Mouse (Mus musculus) CH12F3 (cell line): ENCODE measurements around the gene 4921536K21Rik.
"Not testable (repeated sequence)": the region's sequence is repeated elsewhere in the genome, so short reads cannot be mapped to it uniquely, and the experiment has no call there.

Experiments used
- in situ Hi-C: fragments of 300-500 bp; cut with MboI; formaldehyde crosslinking; loops from 2 replicates; pipeline ENCODE4 v1.14.3; 2020; ENCODE audit warnings: low sequenced_read_pairs

4921536K21Rik gene

GRCm38 (mm10) chr11:3911440-3911839, 16.5 kb upstream of the 4921536K21Rik start:
- in situ Hi-C loops = not testable (repeated sequence)

DNA sequence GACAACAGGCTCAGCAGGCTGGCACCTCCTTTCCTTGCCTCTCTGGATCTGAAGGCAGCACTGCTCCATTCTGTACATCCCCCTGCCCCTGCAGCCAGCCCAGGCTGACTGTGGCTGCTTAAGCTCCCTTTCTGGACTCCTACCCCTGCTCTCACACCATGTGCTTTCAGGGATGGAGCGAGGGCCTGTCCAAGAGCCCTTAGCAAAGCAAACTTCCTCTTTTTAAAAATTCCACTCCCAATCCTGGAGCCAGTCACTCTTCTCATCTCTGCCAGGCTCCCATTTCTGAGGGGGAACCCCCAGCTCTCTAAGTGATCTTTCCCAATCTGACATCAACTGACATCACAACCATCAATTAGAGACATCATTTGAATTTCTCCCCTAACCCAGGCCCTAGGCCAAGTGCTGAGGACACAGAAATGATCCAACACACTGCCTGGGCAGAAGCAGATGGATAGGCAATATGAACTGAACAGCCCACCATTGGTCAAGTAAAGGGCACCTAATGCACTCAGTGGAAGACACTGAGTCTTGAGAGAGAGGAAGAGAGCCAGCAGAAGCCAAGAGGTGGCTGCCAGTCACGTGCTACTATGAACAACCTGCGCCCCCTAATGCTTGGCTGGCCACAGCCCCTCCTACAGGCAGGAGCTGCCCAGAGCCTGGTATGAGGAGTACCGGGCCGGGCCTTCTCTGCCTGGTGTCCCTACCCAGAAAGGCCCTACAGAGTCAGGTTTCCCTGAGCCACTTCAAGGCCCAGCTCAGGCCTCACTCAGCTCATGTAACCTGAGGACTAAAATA, 15.8 kb upstream of the 4921536K21Rik start:
- in situ Hi-C loops = no loop called here

DNA sequence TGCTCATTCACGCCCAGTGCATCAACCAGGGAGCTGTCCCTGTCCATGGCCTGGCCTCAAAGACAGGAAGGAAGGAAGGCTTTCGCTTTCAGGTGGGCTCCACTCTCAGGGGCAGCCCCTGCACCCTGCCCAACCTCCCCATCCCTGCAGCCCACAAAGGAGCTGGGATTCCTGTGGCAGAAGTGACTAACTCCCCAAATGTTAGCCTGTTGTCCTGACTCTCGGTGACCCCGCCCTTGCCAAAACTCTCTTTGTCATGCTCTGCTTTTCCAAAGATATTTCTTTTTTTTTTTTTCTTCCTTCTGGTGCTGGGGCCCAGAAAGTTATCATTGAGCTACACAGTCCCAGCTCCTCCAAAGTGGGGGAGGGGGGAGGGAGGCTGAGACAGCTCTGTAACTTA, 14.3 kb upstream of the 4921536K21Rik start:
- in situ Hi-C loops = no loop called here

GRCm38 (mm10) chr11:3905446-3905845, 10.5 kb upstream of the 4921536K21Rik start:
- in situ Hi-C loops = no loop called here

DNA sequence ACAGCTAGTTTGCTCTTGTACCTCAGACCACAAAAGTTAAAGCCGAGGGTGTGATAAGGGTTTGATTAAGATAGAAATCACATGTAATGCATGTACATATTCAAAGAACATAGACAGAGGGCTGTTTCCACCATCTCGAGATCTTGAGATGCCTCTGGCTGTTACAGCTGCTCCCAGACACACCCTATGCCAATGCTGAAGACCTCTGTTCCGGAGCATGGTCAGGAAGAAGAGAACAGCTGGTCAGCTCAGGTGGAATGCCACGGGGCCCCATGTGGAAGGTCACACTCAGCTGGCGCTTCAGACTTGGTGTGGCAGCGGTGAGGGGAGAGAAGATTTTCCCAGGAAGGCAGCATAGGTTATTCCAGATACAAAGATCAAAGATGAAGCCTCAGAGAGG, 9.8 kb upstream of the 4921536K21Rik start:
- in situ Hi-C loops = no loop called here

- in situ Hi-C loops = no loop called here
Observed at GRCm38 (mm10) chr11:3903046-3903445, 8.1 kb upstream of the 4921536K21Rik start.

DNA sequence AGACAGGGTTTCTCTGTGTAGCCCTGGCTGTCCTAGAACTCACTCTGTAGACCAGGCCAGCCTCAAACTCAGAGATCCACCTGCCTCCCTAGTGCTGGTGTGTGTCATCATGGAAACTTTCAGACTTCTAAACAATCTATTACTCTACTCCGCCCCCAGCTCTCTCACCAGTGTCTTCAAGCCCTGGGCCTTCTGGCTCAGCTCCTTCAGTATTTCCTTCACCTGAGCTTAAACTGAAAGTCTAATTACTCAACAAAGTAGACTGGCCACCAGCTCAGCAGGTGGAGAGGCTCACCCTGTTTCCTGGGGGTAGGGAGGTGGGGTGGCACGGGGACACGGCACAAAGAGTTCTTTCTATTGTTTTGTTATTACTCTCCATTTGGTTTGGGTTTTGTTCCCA, 7.6 kb upstream of the 4921536K21Rik start:
- in situ Hi-C loops = no loop called here

GRCm38 (mm10) chr11:3900296-3900695, 5.4 kb upstream of the 4921536K21Rik start:
- in situ Hi-C loops = no loop called here

DNA sequence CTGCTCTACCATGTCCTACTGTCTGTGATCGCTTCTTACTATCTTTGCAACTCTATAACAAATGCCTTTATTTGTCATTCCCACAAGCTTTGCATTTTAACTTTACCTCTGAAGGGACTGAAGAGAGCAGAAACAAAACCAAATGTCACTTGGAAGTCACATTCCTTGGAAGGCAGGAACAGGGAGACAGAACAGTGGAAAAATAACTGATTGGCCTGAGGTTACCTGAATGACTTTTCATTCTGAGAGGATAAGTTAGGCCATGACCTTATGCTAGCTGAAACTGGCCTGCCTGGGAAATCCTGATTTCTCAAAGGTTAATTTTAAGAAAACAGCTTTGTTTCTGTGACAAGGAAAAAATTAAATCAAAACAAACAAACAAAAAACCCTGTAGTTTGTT, 1.0 kb upstream of the 4921536K21Rik start:
- in situ Hi-C loops = no loop called here

DNA sequence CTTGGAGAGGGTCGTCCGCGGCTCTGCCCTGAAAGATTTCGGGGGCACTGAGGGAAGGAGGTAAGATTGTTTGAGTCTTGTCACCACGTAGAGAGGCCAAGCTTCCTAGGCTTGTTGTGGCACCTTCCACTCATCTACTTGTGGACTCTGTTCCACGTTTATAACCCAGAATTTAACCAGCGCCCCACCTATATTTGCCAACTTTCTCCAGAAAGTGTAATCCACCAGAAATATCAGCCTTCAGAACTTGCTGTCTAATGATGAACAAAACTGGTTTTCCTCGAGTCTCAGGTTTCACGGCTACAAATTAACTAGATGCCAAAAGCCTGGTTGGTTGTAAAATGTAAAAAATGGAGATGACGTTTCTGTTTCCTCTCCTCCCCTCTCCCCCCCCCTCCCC, 560 bp upstream of the 4921536K21Rik start:
- in situ Hi-C loops = no loop called here

- in situ Hi-C loops = no loop called here
Observed at GRCm38 (mm10) chr11:3893970-3894369, 928 bp downstream of the 4921536K21Rik start.

GRCm38 (mm10) chr11:3887331-3887730, 7.6 kb downstream of the 4921536K21Rik start:
- in situ Hi-C loops = no loop called here

DNA sequence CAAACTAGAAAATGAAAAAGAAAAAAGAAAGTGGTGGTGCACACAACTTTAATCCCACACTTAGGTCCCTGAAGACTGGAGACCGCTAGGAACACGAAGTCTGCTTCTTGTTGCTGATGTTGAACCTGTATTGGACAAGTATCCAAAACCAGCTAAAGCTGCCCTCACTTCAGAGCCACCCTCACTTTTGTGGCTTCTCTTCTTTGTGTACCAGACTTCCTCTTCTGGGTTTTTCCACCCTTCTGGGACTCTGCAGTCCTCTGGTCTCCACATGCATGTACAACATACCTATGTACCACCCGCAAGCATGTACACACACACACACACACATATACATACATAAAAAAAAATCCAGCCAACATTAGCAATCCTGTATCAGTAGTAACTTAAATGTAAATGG, 11.2 kb downstream of the 4921536K21Rik start:
- in situ Hi-C loops = no loop called here

DNA sequence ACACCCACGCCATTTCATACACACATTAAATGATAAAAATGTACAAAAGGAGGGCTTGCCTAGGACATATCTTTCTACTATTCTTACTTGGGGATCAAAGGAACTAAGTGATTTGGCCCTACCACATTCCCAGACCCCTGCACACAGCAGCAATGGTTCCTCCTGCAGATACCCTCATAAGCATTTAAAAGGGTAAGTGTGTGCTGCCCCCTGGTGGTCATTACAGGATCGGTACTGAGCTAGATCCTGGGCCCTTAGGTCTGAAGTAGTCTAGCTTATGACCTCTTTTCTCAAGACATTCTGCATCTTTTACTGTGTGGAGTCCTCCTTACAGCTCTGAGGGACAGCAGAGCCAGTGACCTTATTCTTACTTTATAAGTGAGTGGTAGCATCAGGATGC, 15.1 kb downstream of the 4921536K21Rik start:
- in situ Hi-C loops = no loop called here

DNA sequence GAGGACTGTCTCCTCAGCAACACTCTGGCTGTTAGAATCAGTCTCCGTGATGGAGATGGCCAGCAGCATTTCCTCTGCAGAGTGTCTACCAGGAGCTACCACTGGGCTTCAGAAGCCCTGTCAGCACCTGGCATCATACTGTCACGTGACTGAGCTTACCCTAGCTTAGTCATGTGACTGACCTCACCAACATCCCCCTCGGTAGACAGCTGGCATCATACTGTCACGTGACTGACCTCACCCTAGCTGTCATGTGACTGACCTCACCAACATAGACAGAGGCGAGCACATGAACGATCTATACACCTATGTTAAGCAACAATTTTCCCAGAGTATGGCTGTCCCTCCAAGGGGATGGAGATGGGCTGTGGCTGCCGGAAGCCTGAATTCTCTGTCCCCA, 16.2 kb downstream of the 4921536K21Rik start:
- in situ Hi-C loops = no loop called here

DNA sequence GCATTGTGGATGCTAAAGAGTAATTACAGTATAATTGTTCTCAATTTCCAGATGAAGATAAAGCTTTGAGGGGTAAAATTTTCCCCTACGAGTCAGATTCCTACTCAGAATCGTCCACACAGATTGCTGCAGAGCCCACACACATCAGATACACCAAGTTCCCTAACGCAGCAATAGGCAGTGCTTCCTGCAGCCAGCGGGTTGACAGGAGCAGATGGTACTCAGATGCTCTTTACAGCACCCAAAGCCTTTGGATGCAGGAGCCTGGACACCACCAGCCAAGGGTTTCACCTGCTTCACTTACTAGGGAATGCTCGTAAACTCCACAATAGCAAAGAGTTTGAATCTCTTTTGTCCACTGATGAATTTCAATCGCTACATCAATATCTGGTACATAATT, 18.5 kb downstream of the 4921536K21Rik start:
- in situ Hi-C loops = no loop called here

GRCm38 (mm10) chr11:3864343-3864742, 30.6 kb downstream of the 4921536K21Rik start:
- in situ Hi-C loops = no loop called here

GRCm38 (mm10) chr11:3863454-3864112, 31.3 kb downstream of the 4921536K21Rik start, which contains the start of gene Osbp2:
TSS of gene Osbp2 (minus strand) at chr11:3863903.
- in situ Hi-C loops = no loop called here

DNA sequence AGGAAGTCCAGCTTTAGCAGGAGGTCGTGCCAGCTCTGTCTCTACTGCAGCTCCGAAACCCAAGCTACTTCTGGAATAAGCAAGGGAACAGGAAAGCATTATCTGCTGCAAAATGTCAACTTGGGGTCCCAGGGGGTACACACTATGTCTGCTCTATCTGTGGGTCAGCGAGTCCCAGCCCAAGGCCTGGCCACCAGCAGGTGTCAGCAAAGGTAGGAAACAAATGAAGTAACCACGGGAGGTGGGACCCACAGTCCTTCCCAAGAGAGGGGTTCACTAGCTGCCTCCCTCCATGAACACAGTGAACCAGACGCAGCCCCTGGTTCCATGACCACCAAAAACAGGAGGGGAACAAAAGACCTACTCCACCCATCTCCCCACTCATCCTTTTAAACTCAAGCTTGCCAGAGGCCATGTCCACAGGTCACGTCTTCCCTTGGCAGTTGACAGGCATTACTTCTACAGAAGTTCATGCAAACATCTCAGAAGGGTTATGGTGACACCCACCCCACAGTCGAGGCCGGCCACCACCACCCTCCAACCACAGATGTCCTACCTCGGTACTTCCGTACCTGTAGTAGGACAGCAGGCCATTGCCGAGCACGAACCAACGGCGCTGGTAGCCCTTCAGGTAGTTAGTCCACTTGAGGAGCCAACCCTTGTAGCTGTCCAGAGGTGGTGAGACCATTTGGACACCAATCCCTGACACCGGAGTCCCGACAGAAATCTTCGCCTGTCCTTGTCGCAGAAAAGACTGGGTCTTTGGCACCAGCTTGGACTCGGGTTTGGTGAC, 32.0 kb downstream of the 4921536K21Rik start:
- in situ Hi-C loops = no loop called here

GRCm38 (mm10) chr11:3860361-3860760, 34.5 kb downstream of the 4921536K21Rik start:
- in situ Hi-C loops = no loop called here

- in situ Hi-C loops = no loop called here
Observed at GRCm38 (mm10) chr11:3859778-3860177, 35.1 kb downstream of the 4921536K21Rik start.

DNA sequence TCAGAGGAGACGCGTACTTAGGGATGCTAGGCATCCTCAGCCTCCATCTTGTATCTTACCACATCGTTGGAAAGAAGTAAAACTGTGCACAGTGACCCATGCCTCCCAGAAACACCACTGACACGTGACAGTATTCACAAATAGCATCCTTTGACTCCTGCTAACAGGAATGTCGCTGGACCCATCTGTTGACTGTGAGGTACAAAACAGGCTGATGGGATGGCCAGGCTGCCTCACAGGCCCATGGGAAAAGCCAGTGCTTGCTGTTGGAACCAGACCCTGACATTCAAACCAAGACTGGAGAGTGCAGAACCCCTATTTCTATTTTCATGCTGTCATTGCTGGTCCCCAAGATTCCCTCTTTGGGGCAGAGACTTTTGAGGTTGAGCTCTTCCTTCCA, 37.0 kb downstream of the 4921536K21Rik start:
- in situ Hi-C loops = no loop called here
